Mouse (Mus musculus): Measurements from ENCODE around the gene Abcf2.

Abcf2 gene

DNA sequence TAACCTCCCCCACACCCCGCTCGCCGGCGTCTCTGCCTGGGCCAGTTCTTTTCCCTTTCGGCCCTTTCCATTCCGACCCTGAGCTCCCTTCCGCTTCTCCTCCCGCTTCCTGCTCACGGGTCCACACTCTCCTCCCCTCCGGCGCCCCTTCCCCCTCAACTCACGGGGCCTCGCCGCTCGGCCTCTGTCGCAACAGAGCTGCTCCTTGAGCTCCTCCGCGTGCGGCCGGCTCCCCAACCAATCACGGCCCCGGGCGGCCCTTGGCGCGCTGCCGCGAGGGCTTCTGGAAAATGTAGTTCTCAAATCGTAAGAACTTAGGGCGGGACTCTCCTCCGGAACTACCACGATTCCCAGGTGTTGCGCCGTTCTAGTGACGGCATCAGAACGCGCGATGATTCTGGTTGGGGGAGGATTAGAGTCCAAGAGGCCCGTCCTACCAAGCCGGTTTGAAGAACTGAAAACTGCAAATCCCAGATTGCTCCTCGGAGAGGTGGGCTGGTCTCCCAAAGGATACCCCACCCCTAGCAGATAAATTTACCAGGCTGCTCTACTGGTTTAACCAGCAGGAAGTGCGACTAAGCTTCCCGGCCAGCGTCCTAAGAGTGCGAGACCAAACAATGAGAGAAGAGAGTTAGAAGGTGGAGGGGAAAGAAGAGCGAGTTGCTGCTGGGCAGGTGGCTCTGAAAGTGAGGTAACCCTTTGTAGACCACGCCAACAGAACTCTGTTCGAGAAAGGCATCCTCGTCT lies at the start of gene Abcf2:
Gene Abcf2 (minus strand): TSS at position 285 of the 747 bp plus-strand sequence.
- DNase-seq: peak; percentile 100

DNA sequence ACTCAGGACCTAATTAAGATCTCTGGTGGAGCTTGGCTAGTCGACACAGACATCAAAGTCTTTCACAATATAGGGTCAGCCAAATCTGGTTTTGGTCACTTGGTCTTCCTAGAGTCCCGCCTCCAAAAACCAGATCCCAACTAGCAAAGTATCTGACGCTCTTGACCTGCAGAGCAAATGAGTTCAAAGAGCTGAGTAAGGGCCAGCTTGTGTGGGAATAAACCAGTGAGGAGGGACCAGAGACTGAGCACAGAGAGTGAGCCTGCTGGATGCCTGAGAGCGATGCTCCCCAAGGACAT lies 47.5 kb upstream of the Abcf2 start:
- no peak for DNase-seq

DNA sequence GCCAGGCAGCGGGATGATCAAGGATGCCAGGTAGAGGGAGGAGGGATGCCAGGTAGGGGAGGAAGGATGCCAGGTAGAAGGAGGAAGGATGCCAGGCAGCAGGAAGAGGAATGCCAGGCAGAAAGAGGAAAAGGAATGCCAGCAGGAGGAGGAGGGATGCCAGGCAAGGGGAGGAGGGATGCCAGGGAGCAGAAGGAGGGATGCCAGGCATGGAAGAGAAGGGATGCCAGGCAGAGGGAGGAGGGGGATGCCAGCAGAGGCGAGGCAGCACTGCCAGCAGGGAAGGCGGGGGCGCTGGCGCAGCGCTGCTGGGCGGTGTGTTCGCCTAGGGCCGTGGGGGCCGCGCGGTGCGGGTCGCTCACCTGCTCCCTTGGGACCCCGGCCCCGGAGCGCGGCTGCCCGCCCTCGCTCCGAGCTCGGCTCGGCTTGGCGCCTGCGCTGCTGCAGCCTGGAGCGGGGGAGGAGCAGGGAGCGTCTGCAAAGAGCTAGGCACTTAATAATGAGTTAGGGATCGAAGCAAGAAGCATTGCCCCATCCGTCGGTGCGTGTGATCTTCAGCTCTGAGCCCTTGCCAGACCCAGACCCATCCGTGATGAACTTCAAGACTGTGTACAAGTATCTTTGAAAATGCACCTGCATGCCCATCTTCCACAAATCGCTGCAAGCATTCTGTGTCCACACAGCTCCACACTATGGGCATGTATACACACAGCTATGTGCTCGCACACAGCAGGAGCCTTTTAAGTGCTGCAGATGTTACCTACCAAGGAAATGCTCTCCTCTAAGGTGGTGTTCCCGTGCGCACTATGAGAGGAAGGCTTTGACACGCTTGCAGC lies 46.9 kb upstream of the Abcf2 start, which contains the start of gene Smarcd3:
Gene Smarcd3 (minus strand): TSS at position 426 of the 836 bp plus-strand sequence.
- DNase-seq: peak; percentile 71

DNA sequence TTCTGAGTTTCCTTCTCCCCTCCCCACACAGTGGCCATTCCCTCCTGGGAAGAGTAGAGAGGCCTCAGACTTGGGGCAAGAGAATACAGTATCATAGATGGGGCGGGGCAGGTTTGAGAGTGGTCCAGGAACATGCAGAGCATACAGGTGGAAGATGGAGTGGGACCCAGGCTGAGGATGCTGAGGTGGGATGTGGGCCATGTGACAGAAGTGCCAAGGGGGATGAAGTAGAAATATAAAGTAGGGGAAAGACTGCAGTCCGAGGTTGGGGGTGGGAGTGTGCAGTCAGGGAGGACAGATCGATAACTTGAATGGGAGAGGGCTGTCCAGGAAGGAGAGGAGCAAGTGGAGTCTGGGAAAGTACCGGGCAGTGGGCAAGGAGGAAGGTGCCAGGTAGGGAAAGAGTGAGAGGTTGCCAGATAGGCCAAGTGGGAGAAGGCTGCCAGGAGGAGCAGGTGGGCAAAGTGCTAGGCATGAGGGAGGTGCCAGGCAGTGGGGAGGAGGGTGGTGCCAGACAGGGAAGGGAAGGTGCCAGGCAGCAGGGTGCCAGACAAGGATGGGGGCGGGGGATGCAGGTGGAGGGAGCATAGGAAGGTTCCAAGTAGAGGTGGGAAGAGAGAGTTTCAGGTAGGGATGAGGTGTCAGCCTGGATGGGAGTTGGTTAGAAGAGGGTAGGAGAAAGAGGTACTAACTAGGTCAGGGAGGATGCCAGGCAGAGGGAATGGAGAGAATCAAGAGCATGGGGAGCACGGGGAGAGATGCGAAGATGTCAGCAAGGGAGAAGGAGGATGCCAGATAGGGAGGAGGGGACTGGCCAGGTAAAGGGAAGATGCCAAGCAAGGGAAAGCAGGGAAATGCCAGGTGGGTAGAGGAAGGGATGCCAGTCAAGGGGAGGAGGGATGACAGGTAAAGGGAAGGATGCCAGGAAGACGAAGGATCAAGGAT lies 46.0 kb upstream of the Abcf2 start:
- DNase-seq: no peak

DNA sequence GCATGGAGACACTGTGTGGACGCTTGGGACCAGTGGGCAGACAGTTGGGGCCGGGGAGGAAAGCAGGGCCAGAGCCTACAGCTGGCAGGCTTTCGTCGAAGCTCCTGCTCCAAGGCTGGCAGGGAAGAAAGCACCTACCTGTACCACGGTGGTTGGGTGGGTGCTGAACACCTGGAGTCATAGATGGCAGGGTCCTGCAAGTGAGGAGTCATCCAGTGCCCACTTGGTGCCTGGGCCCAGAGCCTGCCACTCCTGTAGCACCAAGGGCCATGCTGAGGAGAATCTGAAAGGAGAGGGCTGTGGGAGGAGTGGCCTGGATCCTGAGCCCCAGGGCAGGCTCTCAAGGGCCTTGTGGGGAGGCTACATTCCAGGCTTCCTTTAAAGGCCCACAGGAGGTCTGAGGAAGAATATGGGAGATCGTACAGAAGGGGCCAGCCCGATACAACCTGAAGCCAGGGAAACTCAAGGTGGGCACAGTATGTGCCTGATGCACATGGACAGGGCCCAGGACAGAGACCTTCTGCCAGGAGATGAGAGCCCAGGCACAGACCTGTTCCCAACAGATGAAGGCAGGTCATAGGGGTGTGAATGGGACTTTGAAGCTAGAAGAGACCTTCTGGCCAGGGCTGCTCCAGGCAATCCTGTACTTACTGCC lies 45.2 kb upstream of the Abcf2 start:
- no peak for DNase-seq

DNA sequence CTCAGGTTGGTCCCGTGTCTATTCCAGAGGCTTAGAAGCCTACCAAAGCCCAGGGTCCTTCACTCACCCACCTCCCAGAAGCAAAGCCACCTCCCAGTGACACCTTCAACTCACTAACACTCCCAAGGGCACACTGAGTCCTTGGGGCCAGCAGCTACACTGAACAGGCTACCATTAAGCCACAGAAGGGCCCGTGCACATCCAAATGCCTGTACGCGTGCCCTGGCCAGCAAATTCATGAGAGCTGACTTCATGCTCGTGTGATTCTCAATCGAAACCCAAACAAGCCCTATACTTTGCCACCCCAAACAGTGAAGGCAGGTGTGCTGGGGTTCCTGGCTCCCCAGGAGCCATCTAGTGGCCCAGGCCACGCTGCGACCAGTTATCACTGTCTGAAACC lies 43.4 kb upstream of the Abcf2 start:
- no peak for DNase-seq

DNA sequence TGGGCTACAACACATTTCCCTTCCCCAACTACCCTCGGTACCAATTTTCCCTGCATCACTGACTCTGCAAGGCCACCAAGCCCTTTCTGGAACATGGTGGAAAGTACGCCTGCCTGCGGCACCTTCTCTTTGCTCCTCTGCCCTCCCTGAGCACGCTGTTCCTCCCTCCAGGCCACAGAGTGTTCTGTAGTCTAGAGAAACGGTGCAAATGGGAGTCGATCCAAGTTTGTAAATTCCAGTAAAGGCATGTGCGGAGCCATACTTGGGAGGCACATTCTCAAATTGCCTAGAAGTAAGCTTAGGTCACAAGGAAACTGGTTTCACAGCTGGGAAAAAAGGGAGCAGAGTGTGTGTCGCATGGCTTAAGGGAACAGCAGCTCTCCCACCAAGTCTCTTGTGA lies 42.8 kb upstream of the Abcf2 start:
- DNase-seq: no peak

DNA sequence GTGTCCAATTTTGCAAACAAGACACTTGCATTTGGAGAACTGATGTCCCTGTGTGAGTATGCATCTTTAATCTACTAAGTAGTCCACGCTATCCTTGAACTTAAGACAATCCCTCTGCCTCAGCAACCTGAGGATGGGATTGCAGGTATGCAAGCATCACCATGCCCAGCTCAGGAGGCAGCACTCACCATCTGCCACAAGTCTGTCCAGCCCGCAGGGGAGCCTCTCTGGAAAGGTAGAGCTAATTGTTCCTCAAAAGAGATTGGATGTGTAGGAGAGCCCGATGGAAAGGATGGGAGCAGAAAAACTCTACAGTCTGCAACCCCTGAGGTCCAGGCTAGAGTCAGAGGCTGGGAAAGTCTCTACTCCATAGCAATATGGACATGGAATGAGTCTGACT lies 41.7 kb upstream of the Abcf2 start:
- no peak for DNase-seq

DNA sequence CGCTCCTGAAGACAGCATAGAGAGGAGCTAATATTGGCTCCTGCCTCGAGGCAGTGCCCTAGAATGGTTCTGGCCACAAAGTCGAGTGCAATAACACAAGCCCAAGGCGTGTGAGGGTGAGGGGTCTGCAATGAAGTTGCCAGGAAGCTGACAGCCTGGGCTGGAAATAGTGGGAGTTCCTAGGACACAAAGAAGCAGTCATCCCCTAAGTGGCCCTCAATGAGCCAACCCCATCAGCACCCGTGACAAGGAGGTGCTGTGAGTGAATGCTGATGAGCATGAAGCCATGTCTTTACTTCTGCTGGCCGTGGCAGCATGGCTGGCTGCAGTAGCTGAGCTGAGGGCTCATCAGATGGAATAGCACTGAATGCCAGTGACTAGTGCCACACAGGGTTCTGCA lies 37.8 kb upstream of the Abcf2 start:
- no peak for DNase-seq

DNA sequence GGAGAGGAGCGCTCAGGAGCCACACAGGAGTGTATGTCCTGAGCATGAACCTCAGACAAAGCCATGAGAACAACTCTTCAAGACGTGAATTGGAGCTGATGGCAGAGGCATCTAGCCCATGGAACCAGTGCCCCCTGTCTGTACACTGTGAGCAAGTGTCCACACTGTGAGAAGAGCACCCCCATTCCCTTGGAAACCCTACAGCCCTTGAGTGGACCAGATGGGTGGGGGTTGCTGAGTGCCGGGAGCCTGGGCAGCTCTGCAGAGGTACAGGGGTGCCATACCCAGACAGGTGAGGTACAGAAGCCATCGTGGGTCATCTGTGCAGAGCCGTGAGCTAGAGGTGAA lies 35.0 kb upstream of the Abcf2 start:
- no peak for DNase-seq

DNA sequence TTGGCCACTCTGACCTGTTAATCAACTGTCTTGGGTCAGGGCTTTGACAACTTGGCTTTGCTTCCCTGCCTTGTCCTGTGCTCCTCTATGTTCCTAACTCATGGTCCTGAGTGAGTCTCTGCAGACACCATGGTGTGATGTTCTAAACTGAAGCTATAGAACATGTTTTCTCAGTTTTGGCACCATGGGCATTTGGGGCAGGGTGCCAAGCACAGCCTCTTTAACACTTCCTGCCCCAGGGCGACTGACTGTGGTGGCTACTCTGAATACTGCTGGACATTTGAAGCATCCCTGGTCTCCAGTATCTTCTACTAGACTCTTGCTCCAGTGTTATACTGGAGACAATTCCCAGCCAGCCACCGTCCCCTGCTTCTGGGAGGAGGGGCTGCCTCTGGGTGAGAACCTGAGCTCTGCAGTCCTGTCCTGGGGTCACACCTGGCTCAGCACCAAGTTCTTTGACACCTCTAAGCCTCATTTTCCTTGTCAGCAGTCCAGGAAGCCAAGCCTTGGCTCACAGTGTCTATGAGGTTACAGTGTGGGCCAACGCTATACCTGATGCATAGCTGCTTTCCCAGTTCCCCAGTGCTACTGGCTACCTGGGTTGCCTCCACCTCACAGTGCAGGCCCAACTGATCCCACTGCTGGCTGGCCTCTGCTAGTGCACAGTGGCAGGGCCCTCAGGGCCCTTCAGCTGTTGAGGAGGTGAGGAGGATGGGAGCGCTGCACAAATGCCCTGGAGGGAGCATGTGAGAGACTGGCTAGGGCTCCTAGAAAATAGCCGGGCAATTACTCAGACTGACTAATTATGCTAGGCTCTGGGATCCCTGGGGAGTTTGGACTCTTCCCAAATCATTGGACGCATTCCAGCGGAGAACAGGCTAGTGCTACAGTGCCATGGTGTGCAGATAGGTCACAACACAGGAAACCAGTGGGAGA lies 34.4 kb upstream of the Abcf2 start:
- DNase-seq: peak; percentile 71

DNA sequence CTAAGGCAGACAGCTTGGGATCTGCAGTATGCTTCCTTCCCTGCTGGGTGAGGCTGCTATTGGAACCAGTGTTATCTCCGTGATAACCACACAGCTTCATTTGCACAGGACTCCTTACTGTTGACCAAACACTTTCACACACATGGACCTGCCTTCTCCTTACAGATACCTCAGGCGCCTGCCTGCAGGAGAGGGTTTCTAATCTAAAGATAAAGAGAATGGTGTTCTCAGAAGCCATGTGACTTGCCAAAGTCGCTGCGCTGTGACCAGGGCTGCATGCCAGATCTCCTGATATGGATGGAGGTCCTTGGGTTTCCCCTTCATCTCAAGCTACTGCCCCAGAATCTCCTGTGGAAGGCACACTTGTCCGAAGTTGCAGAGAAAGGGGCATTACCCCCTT lies 32.1 kb upstream of the Abcf2 start:
- DNase-seq: no peak

DNA sequence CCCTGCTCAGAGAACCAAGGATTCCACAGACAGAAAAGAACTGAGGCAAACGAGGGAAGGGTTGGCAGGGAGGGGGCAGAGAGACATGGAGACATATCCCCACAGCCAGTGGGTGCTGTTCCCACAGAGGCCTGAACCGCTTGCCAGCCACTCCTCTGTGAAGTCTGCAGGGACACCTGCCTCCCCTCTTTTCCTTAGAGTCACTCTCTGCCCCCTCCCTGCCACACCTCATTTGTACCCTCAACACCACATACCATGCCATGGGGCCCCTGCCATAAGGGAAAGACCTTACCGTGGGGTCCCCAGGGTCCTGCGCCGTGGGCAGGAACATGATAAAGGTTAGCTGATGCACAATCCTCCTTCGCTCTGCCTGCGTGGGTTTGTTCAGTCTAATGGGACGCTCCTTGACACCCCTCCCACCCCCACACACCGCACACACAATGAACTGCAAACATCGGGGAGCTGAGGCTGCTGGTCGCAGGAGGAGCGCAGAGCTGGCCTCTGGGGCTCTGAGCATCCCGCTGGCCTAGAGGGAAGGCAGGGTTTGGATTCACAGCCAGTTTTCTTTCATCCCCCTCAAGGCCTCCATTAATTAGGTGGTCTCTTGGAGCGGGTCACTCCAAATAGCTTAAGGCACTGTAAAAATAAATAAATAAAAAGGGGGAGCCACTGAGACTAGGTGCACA lies 28.9 kb upstream of the Abcf2 start:
- peak; percentile 25 for DNase-seq

DNA sequence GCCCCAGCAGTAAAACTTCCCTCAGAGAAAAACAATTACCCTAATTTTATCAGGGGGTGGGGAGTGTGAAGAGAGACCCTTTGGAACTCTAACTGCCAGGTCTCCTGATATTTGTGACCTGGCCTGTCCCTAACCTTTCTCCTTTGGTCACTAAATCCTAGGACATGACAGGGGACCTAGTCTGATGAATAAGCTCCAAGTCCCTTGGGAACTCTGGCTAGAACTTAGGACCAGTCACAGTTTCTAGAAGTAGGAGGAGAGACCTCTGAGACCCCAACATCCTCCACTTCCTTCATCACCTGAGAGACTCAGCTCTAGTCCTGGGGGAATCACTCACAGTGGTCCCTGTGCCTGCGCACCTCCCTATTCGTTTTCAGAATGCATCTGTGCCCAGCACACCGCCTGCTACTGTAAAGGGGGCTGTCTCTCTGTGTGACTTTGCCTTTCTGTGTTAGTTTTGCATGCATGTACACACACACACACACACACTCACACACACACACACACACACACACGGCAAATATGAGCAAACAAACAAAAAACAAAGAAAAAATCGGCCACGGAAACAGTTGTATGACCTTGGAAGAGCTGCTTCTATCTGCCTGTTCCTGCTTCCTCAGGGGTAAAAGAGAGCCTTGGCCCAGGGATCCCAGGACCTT lies 28.2 kb upstream of the Abcf2 start:
- peak; percentile 7 for DNase-seq

DNA sequence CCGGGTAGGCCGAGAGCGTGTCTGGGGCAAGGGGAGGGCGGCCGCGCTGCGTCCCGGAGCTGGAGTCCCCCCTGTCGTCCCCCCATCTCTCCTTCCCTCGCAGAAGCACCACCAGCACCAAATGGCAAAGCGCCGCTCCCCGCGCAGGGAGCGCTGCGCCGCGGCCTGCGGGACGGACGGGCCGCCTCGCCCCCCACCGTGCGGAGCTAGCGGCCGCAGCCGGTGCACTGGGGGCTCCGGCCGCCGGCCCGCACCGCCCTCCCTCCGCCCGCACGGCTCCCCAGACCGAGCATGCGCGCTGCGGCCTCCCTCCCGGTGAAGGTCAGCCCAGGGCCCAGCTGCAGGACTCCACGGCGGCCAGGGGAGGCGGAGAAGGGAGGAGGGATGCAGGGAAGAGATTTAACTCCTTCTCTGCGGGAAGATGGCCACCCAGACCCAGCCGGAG lies 27.4 kb upstream of the Abcf2 start:
- peak; percentile 76 for DNase-seq

DNA sequence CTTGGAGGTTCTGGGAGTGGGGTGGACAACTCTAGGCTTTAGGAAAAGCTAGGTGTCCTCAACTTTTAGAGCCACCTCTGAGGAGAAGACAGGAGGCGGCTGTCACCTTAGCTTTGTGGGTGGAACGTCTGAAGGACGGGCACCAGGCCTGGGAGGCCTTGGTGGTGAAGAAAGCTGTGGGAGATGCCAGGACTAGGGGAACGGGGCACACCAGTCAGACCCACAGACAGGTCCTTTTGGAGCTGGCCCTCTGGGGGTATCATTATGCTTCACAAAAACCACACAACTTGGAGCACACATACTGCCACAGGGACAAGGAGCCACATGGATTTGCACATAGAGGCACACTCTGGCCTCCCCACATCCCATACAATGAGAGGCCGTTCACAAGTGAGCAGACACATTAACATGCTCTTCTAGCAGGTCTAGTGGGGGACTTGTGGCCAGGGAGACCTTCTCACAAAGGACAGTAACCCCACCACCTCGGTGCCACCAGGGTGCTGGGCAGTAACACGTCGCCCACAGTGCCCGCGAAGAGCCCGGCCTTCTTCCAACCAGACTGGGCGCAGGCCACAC lies 26.9 kb upstream of the Abcf2 start:
- no peak for DNase-seq

DNA sequence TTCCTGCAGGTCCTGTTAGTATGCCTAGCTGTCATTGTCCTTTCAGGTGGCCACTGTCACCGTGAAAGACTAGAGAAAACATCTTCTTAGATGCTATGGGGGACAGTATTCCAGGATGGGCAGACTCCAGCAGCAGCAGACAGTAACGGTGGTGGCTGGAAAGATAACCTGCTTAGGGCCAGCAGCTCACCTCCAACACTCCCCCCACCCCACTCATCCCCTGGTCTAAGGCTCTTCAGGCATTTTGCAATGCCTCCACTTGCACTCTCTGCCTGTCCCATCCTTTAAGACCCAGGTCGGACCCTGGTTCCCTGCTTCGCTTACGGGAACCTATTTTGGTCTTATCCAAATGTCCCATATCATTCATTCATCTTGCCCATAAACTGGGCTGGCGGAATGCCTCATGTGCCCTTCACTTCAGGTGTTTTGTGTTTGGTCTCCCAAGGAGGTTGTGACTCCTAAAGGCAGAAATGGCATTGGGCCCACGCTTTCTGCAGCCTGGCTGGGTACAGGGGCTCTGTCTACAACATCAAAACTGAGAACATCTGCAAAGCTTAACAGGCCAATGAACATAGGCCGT lies 26.3 kb upstream of the Abcf2 start:
- peak; percentile 34 for DNase-seq

DNA sequence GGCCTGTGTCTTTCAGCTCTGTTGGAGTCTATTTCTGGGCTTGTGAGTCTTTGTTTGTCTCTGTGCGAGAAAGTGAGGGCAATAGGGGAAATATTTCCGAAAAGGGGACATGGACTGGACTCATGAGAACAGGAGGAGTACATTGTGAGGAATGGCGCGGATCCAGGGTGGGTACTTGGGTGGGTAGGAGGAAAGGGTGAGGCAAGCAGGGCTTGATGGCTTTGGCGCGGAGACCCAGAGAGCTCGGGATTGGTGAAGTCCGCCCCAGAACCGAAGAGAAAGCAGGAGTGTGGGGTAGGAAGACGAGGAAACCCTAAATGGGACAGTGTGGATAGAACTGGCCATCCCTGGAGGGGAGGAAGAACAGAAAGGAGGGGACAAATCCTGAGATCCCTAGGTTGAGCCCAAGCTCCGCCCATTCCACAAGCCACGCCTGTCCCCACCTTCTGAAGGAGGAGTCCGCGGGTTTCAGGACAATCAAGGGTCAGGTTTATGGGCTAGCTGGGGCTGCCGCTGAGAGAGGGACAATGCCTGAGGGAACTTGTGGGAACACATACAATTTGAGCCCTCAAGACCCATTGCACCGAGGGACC lies 25.6 kb upstream of the Abcf2 start:
- DNase-seq: peak; percentile 59

Measured in right cerebral cortex, postnatal 4 days (tissue).